Mouse (Mus musculus): ENCODE data around the gene Irs2. TPM values are rescaled to one million over a fixed set of nuclear protein-coding genes. Genes with fewer than 3 reads are reported as not detected.

The Irs2 gene
- total RNA-seq, 2 experiments from 2014 or later = 13.5 to 15.2 TPM

- no peak for ATAC-seq (replicated peaks; ENCODE audit: low FRiP score, poor library complexity, severe bottlenecking)
These were observed 2.8 kb upstream of the Irs2 start for GRCm38 (mm10) chr8:11010913-11011605.

GRCm38 (mm10) chr8:11010398-11010797 lies 2.1 kb upstream of the Irs2 start:
- no peak for ATAC-seq (replicated peaks; ENCODE audit: low FRiP score, poor library complexity, severe bottlenecking)

DNA sequence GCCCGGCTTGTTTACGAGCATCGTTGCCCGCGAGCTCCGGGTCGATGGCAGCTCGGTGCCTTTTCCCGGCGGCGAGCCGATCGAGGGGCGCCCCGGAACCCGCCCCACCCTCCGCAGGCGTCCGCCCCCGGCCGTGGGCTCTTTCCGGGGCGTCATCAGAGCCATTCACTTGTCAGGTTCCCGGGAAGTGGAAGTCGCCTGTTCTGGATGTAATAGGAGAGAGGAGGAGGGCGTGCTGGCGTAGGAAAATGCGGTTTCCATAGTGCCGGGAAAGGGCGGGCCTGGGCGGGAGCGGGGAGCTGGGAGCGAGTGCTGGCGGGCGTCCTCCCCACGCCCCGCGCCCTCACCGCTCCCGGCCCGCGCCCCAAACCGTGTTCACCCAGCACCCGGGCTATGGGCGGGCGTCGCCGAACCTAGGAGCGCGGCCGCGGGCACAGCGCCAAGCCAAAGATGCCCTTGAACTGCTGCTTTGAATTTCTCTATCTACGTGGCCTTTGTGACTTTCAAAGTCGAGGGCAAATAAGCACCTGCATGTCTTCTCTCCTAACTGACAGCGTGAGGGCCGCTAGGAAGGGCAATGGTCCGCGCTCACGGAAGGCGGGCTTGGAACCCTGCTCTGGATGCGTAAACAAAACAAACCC lies 1.3 kb upstream of the Irs2 start:
- peak; percentile 50 for ATAC-seq (replicated peaks; ENCODE audit: low FRiP score, poor library complexity, severe bottlenecking)

- ATAC-seq (replicated peaks; ENCODE audit: low FRiP score, poor library complexity, severe bottlenecking) = peak; percentile 89
These were observed 673 bp upstream of the Irs2 start for GRCm38 (mm10) chr8:11008842-11009420.

DNA sequence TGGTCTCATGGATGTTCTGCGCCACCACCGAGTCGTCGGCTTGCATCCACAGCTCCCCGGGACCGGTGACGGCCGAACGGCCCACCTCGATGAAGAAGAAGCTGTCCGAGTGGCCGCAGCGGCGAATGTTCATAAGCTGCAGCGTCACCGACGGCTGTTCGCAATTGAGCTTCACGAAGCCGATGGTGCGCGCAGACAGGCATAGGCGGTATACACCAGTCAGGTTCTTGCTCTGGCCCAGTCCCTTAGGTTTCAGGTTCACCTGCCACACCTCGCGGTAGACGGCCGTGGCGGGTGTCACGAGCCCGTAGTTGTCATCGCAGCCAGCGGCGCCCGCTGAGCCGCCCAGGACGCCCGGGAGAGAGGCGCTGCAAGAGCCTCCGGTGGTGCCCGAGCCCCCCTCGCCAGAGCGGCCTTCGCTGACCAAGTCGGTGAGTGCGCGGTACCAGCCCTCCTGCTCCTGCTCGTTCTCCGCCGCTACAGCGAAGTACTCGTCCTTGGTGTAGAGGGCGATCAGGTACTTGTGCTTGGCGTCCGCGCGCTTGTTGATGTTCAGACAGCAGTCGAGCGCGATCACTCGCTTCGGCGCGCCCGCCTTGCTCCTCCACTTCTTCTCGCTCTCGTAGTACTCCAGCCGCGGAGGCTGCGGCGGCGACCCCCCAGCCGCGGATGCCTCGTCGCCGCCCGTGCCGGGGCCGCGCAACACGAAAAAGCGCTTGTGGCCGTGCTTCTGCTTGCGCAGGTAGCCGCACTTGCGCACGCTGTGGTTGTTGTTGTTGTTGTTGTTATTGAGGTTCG lies 478 bp downstream of the Irs2 start:
- peak; percentile 34 for ATAC-seq (replicated peaks; ENCODE audit: low FRiP score, poor library complexity, severe bottlenecking)

- peak; percentile 65 for ATAC-seq (replicated peaks; ENCODE audit: low FRiP score, poor library complexity, severe bottlenecking)
These were observed 1.2 kb downstream of the Irs2 start for GRCm38 (mm10) chr8:11007001-11007580.

GRCm38 (mm10) chr8:11006276-11006630 lies 2.0 kb downstream of the Irs2 start:
- ATAC-seq (replicated peaks; ENCODE audit: low FRiP score, poor library complexity, severe bottlenecking) = no peak

- no peak for ATAC-seq (replicated peaks; ENCODE audit: low FRiP score, poor library complexity, severe bottlenecking)
These were observed 2.6 kb downstream of the Irs2 start for GRCm38 (mm10) chr8:11005460-11006275.

GRCm38 (mm10) chr8:11004781-11005459 lies 3.3 kb downstream of the Irs2 start:
- ATAC-seq (replicated peaks; ENCODE audit: low FRiP score, poor library complexity, severe bottlenecking) = no peak

DNA sequence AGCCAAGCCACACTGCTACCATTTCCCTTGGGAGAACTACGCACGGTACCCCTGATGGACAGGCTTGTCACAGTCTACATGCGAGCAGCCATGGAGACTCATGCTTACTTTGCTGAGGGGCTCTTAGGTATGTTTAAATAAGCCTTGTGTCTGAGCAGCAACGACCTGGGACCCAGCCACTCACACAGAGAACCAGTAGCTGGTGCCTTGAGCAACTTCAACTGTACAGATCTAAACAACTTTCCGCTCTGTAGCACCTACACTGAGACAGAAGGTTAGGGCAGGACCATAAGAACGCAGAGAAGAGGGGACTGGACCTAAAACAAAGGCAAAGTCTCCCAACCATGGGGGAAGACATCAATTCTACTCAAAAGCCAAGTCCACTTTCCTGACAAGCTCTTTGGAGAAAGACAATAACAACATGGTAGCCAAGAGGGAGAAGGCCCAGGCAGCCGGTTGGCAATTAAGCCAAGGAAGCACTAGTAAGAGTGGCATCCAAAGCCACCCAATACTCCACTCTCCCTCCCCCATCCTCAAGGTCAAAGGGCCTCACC lies 4.3 kb downstream of the Irs2 start:
- ATAC-seq (replicated peaks; ENCODE audit: low FRiP score, poor library complexity, severe bottlenecking) = no peak

GRCm38 (mm10) chr8:11003253-11003652 lies 5.0 kb downstream of the Irs2 start:
- no peak for ATAC-seq (replicated peaks; ENCODE audit: low FRiP score, poor library complexity, severe bottlenecking)

DNA sequence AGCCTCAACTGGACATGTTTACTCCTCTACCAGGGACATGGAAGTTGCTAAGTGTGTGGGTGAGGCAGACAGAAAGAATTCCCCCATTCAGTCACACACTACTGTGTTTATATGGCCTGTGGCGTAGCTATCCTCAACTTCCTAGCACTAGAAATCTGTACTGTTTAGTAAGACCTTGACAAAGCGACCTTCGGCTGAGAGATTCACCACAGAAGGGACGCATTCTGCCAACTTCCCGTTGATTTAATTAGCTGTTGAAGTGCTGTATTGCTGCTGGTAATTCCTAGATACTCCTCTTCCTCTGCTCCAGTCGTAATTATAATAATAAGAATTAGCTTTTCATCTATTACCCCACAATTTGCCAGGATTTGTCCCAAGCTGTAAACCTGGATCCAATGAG lies 5.4 kb downstream of the Irs2 start:
- ATAC-seq (replicated peaks; ENCODE audit: low FRiP score, poor library complexity, severe bottlenecking) = no peak

- ATAC-seq (replicated peaks; ENCODE audit: low FRiP score, poor library complexity, severe bottlenecking) = peak; percentile 66
These were observed 7.2 kb downstream of the Irs2 start for GRCm38 (mm10) chr8:11001062-11001549.

- ATAC-seq (replicated peaks; ENCODE audit: low FRiP score, poor library complexity, severe bottlenecking) = no peak
These were observed 8.7 kb downstream of the Irs2 start for GRCm38 (mm10) chr8:10999538-10999937.

DNA sequence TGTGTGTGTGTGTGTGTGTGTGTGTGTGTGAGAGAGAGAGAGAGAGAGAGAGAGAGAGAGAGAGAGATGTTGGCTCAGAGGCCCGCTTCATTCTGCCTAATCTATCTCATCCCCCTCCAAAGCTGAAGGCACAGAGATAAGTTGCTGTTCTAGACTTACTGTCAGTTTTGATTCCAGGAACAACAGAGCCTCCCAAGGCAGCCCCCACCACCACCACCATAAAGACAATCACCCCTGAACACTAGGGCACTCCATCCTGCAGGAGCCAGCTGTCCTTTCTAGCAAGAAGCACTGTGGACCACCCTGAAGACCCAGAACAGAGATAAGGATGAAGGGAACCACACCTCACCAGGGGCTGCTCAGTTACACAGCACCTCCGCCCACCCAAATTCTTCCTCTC lies 12.0 kb downstream of the Irs2 start:
- ATAC-seq (replicated peaks; ENCODE audit: low FRiP score, poor library complexity, severe bottlenecking) = no peak

- ATAC-seq (replicated peaks; ENCODE audit: low FRiP score, poor library complexity, severe bottlenecking) = 0 out of 2 replicates have a peak, but pooled peaks have one; percentile 31
These were observed 12.5 kb downstream of the Irs2 start for GRCm38 (mm10) chr8:10995756-10996155.

- no peak for ATAC-seq (replicated peaks; ENCODE audit: low FRiP score, poor library complexity, severe bottlenecking)
These were observed 13.8 kb downstream of the Irs2 start for GRCm38 (mm10) chr8:10994390-10994954.
